Mouse (Mus musculus): ENCODE measurements around the gene Pbrm1.

The Pbrm1 gene

DNA sequence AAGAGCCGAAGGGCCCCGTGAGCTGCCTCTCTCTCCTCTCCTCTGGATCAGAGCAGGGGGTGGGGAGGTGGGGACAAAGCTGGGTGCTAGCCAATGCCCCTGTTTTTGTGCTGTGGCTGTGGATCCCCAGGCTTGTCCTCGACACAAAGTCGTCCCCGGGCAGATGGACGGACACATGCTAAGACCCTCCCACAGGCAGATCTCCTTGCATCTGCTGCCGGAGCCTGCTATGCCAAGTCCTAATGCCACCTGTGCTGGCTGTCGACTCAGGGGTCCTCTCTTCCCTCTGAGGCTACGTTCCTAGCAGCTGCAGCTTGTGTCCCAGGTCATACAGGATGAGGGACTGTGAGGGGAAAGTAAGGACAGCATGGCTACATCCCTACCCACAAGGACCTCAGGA, 147.9 kb downstream of the Pbrm1 start:
- DNase-seq (ENCODE audit: low spot score in 2 of 2), result no peak

DNA sequence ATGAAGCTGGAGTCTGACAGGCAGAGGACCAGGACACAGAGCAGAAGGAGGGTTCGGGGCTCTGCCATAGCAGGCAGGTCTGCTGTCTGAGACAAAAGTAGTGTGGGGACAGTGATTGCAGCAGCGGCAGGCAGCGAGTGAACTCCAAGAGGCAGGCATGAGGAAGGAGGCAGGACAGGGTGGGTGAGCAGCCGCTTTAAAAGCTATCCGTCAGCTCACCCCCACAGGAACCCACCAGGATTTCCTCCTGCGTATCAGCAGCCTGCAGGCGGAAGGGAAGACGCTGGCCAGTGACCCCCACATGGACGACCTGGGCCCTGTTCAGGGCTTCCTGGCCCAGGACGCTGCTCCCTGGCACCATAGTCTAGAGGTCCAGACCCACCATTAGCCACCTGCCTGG, 149.5 kb downstream of the Pbrm1 start, which contains the start of gene Stab1:
Stab1 (minus strand) TSS at position 217 of the 400 bp plus-strand sequence.
- DNase-seq (ENCODE audit: low spot score in 2 of 2), result no peak

DNA sequence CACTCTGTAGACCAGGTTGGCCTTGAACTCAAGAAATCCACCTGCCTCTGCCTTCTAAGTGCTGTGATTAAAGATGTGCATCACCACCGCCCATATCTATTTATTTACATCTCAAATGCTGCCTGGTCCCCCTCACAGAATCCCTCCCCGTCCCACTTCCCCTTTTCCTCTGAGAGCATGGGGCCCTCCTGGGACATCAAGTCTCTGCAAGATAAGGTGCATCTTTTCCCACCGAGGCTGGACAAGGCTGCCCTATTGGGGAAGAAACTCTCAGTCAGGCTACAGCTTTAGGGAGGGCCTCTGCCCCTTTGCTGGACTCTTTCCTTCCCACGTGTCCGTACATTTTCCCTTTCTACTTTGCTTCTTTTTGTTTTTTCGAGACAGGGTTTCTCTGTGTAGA, 150.6 kb downstream of the Pbrm1 start:
- DNase-seq (ENCODE audit: low spot score in 2 of 2), result no peak

DNA sequence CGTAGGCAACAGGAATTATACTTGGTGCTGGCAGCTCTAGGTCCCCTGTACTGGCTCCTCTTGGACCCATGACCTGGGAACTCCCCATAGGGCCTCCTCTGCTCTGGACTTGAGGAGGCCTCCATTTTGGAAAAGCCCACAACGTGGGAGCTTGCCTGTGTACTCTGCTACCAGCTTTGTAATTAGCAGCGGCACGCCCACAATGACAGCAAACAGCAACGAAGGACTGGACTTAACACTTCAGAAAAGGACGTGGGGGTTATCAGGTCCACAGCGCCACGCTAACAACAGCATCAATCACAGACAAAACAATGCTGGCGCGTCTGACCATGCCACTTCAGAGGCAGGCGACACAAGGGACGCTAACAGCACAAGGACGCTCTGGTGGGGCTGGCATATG, 152.0 kb downstream of the Pbrm1 start:
- DNase-seq (ENCODE audit: low spot score in 2 of 2), result no peak

All from right cerebral cortex, postnatal 10 days (tissue).